Mouse (Mus musculus) T-cell, adult 2 months (primary cell): Measurements from ENCODE around the gene Klrg1.

Source experiments
- DNase-seq: peaks from one replicate; pipeline ENCODE4 v3.0.0; 2022; ENCODE audit warnings: low spot score

Gene Klrg1

DNA sequence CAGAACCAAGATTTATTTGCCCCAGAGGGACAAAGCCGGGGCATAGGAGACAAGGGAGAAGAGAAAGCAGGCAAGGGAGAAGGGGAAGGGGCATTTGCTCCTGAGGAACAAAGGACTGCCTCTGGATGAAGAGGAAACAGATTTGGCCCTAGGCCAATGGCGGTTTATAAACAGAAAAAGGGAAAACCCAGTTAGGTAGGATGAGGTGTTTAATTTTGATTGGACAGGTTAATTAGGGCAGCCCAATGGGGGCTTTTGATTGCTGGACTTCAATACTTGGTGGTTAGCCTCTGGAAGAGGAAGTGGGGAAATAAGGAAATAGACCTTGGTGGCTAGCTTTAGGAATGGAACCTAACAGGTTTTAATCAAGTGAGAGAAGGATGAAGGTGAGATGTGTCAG lies 9.5 kb upstream of the Klrg1 start:
- DNase-seq = no peak

- DNase-seq = peak; percentile 56
These were observed 9.1 kb upstream of the Klrg1 start for GRCm38 (mm10) chr6:122291735-122292134.

DNA sequence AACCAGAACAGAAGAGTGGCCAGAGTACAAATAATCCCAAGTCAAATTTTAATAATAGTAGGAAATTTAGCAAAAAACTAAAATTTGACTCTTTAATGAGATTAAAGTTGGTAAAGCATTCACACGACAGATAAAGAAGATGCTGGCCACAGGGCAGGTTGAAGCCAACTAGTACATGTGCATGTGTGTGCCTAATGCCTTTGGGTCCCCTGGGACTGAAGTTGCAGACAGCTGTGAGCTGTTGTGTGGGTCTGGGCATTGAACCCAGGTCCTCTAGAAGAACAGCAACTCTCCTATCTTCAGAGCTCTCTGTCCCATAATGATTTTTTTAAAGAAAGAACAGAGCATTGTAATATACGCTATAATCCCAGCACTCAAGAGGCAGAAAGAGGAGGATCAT lies 8.6 kb upstream of the Klrg1 start:
- DNase-seq = no peak

- DNase-seq = no peak
These were observed 7.6 kb upstream of the Klrg1 start for GRCm38 (mm10) chr6:122290253-122290652.

- DNase-seq = no peak
These were observed 6.6 kb upstream of the Klrg1 start for GRCm38 (mm10) chr6:122289313-122289712.

GRCm38 (mm10) chr6:122288263-122288662 lies 5.6 kb upstream of the Klrg1 start:
- no peak for DNase-seq

GRCm38 (mm10) chr6:122284823-122285222 lies 2.1 kb upstream of the Klrg1 start:
- no peak for DNase-seq

DNA sequence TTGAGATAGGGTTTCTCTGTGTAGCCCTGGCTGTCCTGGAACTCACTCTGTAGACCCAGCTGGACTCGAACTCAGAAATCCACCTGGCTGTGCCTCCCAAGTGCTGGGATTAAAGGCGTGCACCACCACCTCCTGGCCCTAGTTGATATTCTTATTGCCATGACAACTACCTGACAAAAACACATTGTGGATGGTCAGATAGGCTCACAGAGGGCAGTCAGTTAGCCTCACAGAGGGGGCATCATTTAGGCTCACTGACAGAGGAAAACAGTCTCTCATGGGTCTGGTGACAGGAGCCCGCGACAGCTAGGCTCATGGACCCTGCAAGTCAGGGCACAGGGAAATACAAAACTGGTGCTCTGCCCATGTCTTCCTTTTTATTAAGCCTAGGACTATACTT lies 1.6 kb upstream of the Klrg1 start:
- DNase-seq = no peak

- DNase-seq = no peak
These were observed 747 bp upstream of the Klrg1 start for GRCm38 (mm10) chr6:122283429-122283828.

DNA sequence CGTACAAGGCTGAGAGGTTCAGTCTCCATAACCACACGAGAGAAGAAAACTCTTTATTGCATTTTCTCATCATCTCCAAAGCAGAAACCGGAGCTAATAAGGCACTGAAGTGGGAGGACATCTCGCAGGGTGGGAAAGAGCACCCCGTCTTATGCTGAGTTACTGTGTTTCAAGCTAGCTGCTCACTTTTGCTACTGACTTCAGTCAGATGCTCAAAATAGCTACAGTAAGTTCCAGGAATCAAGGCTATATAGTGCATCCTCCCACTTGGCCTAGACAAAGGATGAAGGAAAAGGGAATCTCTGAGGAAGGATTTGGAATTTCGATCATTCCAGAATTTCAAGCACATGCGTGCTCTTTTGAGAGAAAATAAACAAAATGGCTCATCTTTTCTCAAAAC lies 6.1 kb downstream of the Klrg1 start:
- DNase-seq = no peak

DNA sequence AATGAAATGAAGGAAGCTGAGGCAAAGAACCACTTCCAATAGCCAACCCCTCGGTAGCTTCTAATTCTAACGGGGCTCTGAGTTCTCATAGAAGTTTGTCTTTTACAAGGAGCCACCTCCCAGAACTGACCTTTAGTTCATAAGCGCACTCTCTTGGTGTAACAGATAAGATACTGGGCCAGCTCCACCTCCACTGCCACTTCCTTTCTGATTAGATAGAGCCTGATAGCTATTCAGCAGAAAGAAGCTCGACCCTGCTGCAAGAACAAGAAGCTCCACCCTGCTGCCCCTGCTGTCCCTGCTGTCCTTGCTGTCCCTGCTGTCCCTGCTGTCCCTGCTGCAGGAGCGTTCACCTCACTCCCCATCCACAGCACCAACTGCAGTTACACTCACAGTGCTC lies 8.1 kb downstream of the Klrg1 start:
- DNase-seq = no peak

DNA sequence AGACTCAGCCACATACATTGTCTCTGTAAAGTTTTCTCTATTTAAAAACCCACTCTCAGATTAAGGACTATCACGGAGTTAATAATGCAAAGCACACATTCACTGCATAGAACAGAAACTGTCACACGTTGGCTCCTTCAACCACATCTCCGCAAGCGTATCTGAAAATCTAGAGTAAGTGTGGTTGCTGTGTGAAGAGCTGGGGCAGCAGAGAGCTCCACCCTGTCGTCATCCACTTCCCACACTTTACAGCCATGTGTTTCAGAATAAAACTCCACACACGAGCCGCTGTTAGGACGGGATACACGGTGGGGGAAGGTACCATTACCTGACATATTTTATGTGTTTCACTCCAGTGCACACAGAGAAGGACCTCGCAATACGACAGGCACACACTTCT lies 12.5 kb downstream of the Klrg1 start:
- no peak for DNase-seq

GRCm38 (mm10) chr6:122269170-122269569 lies 13.5 kb downstream of the Klrg1 start:
- no peak for DNase-seq

GRCm38 (mm10) chr6:122268561-122268960 lies 14.1 kb downstream of the Klrg1 start:
- no peak for DNase-seq

DNA sequence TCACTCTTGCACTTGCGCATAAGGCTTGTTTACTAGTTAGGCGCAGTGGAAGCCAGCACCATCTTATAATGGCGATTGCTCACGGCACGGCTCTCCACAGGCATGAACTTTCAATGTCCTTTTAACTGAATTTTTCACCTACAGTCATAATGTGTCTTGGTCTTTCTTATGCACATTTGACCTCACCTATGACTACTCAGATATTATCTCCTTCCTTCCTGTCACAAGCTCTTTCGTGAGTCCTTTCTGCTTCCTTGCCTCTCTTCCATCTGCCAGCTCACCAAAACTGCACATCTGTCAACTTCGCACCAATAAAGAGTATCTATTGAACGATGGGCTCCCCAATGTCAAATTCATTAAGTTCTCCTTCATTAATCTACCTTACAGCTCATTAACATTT lies 20.1 kb downstream of the Klrg1 start:
- DNase-seq = no peak

- DNase-seq = no peak
These were observed 30.5 kb downstream of the Klrg1 start for GRCm38 (mm10) chr6:122252146-122252545.

- no peak for DNase-seq
These were observed 32.6 kb downstream of the Klrg1 start for GRCm38 (mm10) chr6:122250033-122250432.
